Mouse (Mus musculus): ENCODE data around the gene Ciz1.

Gene Ciz1

GRCm38 (mm10) chr2:32319586-32320580 is 32.2 kb upstream of the Ciz1 start:
- DNase-seq (ENCODE audit: low read depth, low spot score): no peak

GRCm38 (mm10) chr2:32320721-32321120 is 31.4 kb upstream of the Ciz1 start:
- no peak for DNase-seq (ENCODE audit: low read depth, low spot score)

DNA sequence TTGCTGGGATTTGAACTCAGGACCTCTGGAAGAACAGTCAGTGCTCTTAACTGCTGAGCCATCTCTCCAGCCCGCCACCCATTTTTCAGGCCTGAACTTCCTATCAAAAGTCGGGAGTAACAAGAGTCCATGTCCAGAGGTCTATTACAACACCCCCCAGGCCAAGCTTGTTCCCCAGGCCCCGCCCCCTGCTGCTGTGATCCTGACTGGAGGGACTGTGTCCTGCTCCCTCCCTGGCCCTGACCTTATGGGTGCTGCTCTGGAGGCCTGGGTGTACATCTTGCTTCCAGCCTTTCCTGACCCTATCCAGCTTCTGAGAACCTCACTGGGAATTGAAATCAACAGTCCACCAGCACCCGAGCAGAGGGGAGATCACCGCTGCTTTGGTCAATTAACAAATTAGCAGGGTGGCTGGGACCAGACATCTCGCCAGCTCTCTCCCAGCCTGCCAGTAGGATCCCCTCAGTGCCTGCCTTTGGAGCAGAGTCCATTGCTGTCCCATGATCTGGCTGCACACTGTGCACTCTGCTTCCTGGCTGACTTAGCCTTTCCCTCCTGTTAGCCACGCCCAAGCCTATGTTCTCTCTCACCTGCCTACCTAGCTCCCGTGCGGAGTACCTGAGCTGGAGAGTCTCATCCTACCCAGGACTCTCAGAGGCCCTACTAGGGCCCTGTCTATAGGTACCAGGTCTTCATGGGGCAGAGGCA is 30.4 kb upstream of the Ciz1 start:
- DNase-seq (ENCODE audit: low read depth, low spot score): no peak

DNA sequence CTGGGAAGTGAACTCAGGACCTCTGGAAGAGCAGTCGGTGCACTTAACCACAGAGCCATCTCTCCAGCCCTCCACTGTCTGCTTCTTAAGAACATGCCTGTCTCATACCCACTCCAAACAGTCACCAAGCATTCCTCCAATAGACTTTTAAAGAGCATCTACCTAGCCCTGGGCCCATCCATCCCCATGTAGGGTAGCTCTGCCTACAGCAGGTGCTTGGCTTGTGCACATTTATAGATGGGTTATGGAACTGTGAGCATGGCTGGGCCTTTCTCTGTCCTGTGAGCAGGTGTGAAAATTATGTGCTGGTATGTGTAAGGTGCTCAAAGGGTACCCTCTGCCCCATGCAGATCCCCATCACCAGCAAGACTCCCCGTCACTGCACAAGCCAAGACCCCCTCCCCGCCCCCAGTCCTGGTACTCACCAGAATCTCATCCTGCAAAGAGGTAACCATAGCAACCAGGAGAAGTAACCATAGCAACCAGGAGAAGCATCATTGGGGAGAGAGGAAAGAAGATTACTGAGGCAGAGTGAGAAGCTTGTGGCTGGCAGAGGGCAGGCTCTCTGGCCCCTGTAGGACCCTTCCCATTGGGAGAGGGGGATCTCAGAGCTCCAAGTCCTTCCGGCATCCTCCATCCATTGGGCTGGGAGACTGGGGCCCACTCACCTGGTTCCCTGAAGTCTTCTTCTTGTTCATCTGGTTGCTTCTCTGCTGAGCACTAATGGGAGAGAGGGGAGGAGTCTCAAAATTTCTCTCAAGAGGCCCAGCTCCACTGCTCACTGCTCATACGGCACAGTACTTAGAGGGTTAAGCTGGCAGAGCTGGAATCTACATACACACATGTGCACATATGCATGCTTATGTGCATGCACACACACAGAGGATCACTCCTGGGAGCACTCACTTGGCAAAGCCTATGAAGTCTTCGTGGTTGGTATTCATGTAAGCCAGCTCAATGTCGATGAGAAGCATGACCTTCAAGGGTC is 29.1 kb upstream of the Ciz1 start:
- no peak for DNase-seq (ENCODE audit: low read depth, low spot score)

DNA sequence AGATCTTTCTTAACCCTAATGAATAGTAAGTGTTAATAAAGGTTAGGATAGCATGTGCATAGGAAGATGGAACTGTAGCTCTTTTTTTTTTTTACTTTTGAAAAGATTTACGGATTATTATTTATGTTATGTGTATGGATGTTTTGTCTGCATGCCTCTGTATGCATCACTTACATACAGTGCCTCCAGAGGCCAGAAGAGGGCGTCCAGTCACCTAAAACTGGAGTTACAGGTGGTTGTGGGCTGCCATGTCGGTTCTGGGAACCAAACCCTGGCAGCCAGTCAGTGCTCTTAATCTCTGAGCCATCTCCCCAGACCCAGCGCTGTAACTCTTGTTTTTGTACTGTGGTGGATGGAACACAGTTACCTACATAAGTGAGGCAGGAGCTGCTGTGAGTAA is 27.8 kb upstream of the Ciz1 start:
- DNase-seq (ENCODE audit: low read depth, low spot score): no peak

DNA sequence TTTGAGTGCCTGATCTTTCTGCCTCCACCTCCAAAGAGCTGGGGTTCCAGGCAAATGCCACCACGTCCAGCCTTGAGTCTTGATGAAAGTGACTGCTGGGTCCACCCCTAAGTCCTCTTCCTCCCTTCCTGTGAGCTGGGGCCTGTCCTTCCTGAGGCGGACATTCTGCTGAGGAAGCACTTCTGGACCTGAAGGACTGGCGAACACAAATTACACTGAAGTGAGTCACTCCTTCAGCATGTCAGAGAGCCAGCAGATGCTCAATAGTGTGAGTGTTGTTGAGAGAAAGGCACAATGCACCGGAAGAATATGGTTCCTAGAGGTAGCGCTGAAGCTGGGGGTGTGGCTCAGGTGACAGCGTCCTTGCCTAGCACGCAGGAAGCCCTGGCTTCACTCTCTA is 26.8 kb upstream of the Ciz1 start:
- no peak for DNase-seq (ENCODE audit: low read depth, low spot score)

GRCm38 (mm10) chr2:32327200-32327599 is 24.9 kb upstream of the Ciz1 start:
- DNase-seq (ENCODE audit: low read depth, low spot score): no peak

GRCm38 (mm10) chr2:32328911-32329460 is 23.1 kb upstream of the Ciz1 start:
- DNase-seq (ENCODE audit: low read depth, low spot score): no peak

GRCm38 (mm10) chr2:32329531-32329930 is 22.6 kb upstream of the Ciz1 start:
- no peak for DNase-seq (ENCODE audit: low read depth, low spot score)

DNA sequence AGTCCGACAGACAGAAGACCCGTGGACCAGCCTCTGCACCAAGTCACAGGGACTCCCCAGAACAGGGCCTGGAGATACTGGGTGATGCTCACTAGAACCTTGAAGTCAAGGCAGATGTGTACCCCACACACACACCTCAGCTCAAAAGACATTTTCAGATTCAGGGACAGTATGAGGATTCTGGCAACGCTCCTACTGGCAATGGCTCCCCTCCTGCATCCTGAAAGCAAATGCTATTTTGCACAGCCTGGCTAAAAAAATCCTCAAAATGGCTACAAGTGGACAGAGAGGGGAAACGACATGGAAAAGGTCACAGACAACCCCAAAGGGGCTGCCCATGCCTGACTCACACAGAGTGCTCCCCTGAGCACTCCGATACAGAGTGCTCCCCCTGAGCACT is 20.0 kb upstream of the Ciz1 start:
- no peak for DNase-seq (ENCODE audit: low read depth, low spot score)

DNA sequence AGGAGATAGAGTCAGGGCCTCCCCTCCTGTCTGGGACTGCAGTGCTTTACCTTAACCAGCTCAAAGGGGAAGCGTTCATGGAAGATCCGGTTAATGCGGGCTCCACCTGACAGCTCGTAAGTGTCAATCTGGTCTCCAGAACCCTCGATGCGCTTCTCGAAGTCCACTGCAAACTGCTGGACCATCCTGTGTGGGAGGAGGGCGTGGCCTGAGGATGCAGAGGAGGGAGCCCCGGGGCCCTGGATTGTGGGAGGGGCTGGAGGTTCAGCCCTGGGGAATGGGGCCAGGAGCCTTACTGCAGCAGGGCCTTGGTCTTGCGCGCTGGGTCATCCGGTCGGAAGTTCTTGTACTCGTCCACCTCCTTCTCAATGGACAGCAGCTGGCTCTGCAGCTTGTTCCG is 16.2 kb upstream of the Ciz1 start:
- DNase-seq (ENCODE audit: low read depth, low spot score): no peak

- DNase-seq (ENCODE audit: low read depth, low spot score): no peak
These were observed 12.1 kb upstream of the Ciz1 start for GRCm38 (mm10) chr2:32339912-32340642.

DNA sequence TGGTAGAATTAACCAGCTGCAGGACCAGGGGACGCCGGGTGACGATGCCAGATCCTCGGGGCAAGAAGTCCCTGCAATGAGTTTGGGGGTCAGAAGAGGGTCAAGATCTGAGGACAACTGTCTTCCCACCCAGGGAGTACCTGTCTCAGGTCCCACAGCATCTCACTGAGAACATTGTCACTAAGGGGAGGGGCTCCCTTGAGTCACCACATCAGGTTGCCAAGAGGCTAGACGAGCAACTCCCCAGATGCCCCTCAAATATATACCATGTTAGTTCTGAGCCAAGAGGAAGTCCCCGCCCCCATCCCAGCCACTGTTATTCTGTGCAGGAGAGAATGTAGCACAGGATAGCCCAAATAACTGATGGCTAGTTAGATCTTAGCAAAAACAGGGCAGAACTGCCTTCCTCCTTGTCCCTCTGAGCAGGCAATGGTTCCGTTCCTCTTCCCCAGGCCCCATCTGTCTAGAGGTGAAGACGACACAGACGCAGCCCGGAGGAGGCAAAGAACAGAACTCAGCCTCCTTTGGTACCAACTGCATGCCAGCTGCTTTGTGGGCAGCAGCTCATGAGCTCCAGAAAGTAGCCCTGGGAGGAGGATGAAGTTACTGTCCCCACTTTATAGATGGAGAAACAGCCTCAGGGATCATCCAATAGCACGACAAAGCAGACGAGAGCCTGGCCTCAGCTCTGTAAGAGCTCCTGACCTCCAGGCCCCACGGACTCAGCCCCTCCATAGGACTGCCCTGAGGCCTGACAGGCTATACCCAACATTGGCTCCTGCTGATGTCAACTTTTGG is 11.1 kb upstream of the Ciz1 start:
- DNase-seq (ENCODE audit: low read depth, low spot score): no peak

GRCm38 (mm10) chr2:32341634-32341939 is 10.5 kb upstream of the Ciz1 start:
- no peak for DNase-seq (ENCODE audit: low read depth, low spot score)

DNA sequence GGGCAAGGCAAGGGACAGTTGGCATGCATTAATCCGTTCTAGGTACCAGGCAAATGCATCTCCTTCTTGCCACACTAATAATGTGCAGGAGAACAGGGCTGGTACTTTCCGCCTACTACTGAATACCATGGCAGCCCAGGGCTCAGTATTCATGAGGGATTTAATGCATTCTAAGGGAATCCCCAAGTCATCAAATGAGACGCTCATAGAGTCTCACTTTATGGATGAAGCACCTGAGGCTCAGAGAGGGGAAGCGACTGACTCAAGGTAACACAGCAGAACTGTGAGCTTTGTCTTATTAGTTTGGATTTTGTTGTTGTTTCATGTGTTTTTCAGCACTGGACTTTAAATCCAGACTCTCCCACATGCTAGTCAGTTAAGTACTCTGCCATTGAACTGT is 10.1 kb upstream of the Ciz1 start:
- no peak for DNase-seq (ENCODE audit: low read depth, low spot score)

DNA sequence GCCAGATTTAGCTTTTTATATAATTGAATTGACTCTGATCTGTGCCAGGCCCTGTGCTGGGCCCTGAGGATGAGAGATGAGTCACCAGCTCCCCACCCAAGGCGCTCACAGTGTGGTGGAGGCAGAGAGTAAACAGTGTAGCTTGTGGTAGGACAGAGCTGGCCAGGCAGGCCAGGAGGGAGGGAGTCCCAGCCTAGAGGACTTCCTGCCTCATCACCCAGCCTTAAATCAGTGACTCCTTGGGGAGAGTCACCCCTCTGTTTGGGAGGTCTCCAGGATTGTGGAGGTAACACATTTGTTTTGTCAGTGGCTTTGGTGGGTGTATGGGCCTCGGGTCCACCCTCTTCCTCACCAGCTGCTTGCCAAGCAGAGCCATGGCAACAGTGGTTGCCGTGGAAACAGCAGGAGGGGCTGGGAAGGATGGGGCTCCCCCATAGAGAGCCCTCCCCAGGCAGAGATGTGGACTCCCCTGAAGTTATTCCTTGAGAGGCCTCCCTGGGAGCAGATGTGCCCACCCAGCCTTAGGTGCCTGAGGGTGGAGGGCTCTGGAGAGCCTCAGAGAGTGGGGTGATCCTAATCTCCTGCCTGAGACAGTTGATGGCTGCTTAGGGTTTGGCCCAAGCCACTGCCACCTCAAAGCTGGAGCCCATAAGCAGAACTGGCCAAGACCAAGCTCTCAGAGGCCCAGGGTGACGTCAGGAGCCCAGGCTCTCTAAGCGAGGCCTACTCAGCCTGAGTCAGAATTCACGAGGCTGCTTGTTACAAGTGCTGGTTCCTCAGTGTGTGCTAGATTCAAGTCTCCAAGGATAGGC is 9.4 kb upstream of the Ciz1 start:
- DNase-seq (ENCODE audit: low read depth, low spot score): no peak

DNA sequence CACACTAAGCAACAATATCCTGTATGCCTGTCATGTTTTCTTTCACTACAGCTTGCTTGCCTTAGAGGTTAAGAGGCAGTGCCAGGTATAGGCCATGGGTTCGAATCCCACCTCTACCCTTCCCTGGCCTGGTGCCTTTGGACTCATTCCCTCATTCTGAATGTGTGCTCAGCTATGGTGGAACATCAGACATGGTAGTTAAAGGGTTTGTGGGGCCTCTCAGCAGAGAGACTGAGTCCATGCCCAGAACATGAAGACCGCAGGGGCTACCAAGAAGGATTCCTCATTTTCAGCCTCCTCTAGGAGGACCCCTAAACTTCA is 8.8 kb upstream of the Ciz1 start:
- no peak for DNase-seq (ENCODE audit: low read depth, low spot score)

DNA sequence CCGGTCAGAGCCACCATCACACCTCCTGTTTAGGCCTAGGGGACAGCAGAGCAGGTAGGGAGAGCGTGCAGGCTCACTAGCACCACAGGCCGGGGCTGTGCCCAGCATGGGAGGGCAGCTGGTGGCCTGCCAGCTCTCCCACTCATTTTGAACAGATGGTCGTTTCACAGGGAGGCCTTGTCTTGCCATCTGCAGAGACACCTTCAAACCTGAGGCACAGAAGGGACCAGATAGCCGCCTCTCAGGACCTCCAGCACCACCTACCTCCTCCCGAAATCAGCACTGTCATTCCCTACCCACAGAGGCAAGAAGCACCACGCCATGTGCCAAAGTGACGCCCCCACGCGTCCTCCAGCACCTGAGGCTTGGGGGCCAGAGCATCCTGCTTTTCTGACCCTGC is 8.1 kb upstream of the Ciz1 start:
- DNase-seq (ENCODE audit: low read depth, low spot score): no peak

DNA sequence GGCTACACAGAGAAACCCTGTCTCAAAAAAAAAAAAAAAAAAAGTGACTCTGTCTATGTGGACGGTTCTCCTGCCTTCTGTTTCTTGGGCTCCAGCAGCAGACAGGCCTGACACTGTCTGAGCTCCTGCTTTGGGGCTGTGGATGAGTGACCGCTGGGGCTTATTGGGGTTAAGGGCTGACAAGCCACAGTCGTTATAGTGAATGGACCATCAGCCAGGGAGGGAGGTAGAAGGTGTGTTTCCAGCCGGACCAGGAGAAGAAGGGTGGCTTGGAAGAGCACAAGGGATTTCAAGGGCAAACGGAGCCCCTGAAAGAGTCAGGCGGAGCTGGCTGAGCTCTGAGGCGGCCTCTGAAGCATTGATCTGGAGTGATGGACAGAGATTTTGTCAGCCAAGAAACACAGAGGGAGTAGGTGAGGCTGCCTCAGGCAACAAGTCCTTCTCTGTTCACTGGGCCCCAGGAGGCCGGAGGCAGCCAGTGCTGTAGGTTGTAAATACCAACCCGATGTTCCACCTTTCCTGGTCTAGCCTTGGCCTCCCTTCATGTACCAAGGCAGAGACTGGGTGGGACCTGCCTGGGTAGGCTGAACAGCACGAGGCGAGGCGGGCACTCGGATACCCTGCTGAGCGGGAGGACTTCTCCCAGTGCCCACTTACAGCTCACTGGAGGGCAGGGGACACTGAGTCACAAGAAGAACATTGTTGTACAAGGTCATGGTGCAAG is 7.4 kb upstream of the Ciz1 start:
- no peak for DNase-seq (ENCODE audit: low read depth, low spot score)
